Mouse (Mus musculus) G1E-ER4 (cell line): Measurements from ENCODE around the gene Cux1. TPM values are rescaled to one million over a fixed set of nuclear protein-coding genes. Genes with fewer than 3 reads are reported as not detected.

ENCODE experiments used
- GATA1 ChIP-seq: IDR thresholded peaks from one replicate; pipeline ENCODE4 v1.8.0; 2012; ENCODE audit warnings: low read length, inconsistent platforms
- polyA plus RNA-seq: library from polyadenylated mRNA; stranded (reverse); fragments of >175 nt; gene quantifications from 2 replicates; pipeline ENCODE4 v1.2.3, GENCODE M21; 2012

Cux1 gene
- polyA plus RNA-seq, 1 experiment: not detected

- no peak for TF ChIP-seq GATA1
Measured at GRCm38 (mm10) chr5:136511378-136511777, 55.9 kb downstream of the Cux1 start.

- no peak for TF ChIP-seq GATA1
Measured at GRCm38 (mm10) chr5:136510609-136511008, 56.7 kb downstream of the Cux1 start.

GRCm38 (mm10) chr5:136507629-136508028, 59.7 kb downstream of the Cux1 start:
- no peak for TF ChIP-seq GATA1

GRCm38 (mm10) chr5:136506262-136506661, 61.0 kb downstream of the Cux1 start:
- TF ChIP-seq GATA1: no peak

GRCm38 (mm10) chr5:136502491-136503086, 64.7 kb downstream of the Cux1 start:
- no peak for TF ChIP-seq GATA1

GRCm38 (mm10) chr5:136500307-136500871, 66.9 kb downstream of the Cux1 start:
- no peak for TF ChIP-seq GATA1

GRCm38 (mm10) chr5:136499316-136499715, 68.0 kb downstream of the Cux1 start:
- TF ChIP-seq GATA1: no peak

GRCm38 (mm10) chr5:136498741-136499140, 68.5 kb downstream of the Cux1 start:
- TF ChIP-seq GATA1: no peak

GRCm38 (mm10) chr5:136497301-136497700, 70.0 kb downstream of the Cux1 start:
- no peak for TF ChIP-seq GATA1

- TF ChIP-seq GATA1: no peak
Measured at GRCm38 (mm10) chr5:136495581-136495980, 71.7 kb downstream of the Cux1 start.

- no peak for TF ChIP-seq GATA1
Measured at GRCm38 (mm10) chr5:136494927-136495326, 72.4 kb downstream of the Cux1 start.

- no peak for TF ChIP-seq GATA1
Measured at GRCm38 (mm10) chr5:136494288-136494687, 73.0 kb downstream of the Cux1 start.

GRCm38 (mm10) chr5:136489450-136489849, 77.8 kb downstream of the Cux1 start:
- TF ChIP-seq GATA1: no peak

- TF ChIP-seq GATA1: no peak
Measured at GRCm38 (mm10) chr5:136488721-136489120, 78.6 kb downstream of the Cux1 start.

- no peak for TF ChIP-seq GATA1
Measured at GRCm38 (mm10) chr5:136488223-136488622, 79.1 kb downstream of the Cux1 start.

- TF ChIP-seq GATA1: no peak
Measured at GRCm38 (mm10) chr5:136487397-136488093, 79.7 kb downstream of the Cux1 start.

- TF ChIP-seq GATA1: no peak
Measured at GRCm38 (mm10) chr5:136486401-136486800, 80.9 kb downstream of the Cux1 start.
